Mouse (Mus musculus) cerebellum, adult 18-20 months (tissue): Measurements from ENCODE around the gene Cntn3.

Source experiments
- DNase-seq, 2 experiments: peaks; one replicate each; pipeline ENCODE4 v3.0.0; 2021

Gene Cntn3

GRCm38 (mm10) chr6:102478320-102479080 lies 94.4 kb downstream of the Cntn3 start:
- no peak for DNase-seq

- no peak for DNase-seq
Observed at GRCm38 (mm10) chr6:102438353-102438752, 134.5 kb downstream of the Cntn3 start.

- DNase-seq = no peak
Observed at GRCm38 (mm10) chr6:102427549-102427948, 145.4 kb downstream of the Cntn3 start.

- DNase-seq = no peak
Observed at GRCm38 (mm10) chr6:102421781-102422180, 151.1 kb downstream of the Cntn3 start.

- no peak for DNase-seq
Observed at GRCm38 (mm10) chr6:102388590-102388989, 184.3 kb downstream of the Cntn3 start.

GRCm38 (mm10) chr6:102372112-102372511 lies 200.8 kb downstream of the Cntn3 start:
- DNase-seq = no peak

- no peak for DNase-seq
Observed at GRCm38 (mm10) chr6:102363880-102364279, 209.0 kb downstream of the Cntn3 start.

- DNase-seq = no peak
Observed at GRCm38 (mm10) chr6:102363291-102363832, 209.5 kb downstream of the Cntn3 start.

- no peak for DNase-seq
Observed at GRCm38 (mm10) chr6:102332144-102332543, 240.8 kb downstream of the Cntn3 start.

- DNase-seq = no peak
Observed at GRCm38 (mm10) chr6:102326711-102327110, 246.2 kb downstream of the Cntn3 start.

GRCm38 (mm10) chr6:102322614-102323284 lies 250.2 kb downstream of the Cntn3 start:
- DNase-seq = no peak

- DNase-seq = no peak
Observed at GRCm38 (mm10) chr6:102319755-102320154, 253.1 kb downstream of the Cntn3 start.

- no peak for DNase-seq
Observed at GRCm38 (mm10) chr6:102282889-102283288, 290.0 kb downstream of the Cntn3 start.

GRCm38 (mm10) chr6:102231015-102231414 lies 341.9 kb downstream of the Cntn3 start:
- DNase-seq = no peak

- no peak for DNase-seq
Observed at GRCm38 (mm10) chr6:102186316-102186715, 386.6 kb downstream of the Cntn3 start.

- no peak for DNase-seq
Observed at GRCm38 (mm10) chr6:102170913-102171312, 402.0 kb downstream of the Cntn3 start.

GRCm38 (mm10) chr6:102161186-102161585 lies 411.7 kb downstream of the Cntn3 start:
- DNase-seq = no peak

- no peak for DNase-seq
Observed at GRCm38 (mm10) chr6:102121676-102122075, 451.2 kb downstream of the Cntn3 start.

- DNase-seq = no peak
Observed at GRCm38 (mm10) chr6:102120003-102120402, 452.9 kb downstream of the Cntn3 start.

- DNase-seq = no peak
Observed at GRCm38 (mm10) chr6:102113629-102114028, 459.3 kb downstream of the Cntn3 start.
